Mouse (Mus musculus) hindbrain, postnatal 0 days (tissue): ENCODE measurements around the gene Sh3tc1. TPM values are rescaled to one million over a fixed set of nuclear protein-coding genes. Genes with fewer than 3 reads are reported as not detected.
A peak's percentile ranks its signal among the peaks of the same experiment; 100 is the strongest.

Source experiments
- ATAC-seq: fragments of 200-750 bp; cut with Nextera tagmentation; 2 replicates; pipeline ENCODE4 v1.8.0; 2017; ENCODE audit warnings: mild to moderate bottlenecking, moderate TSS enrichment, moderate library complexity
- DNase-seq: peaks from one replicate; pipeline ENCODE4 v3.0.0-alpha.2; 2015; ENCODE audit warnings: low spot score
- H3K27ac ChIP-seq: fragments of 300-500 bp; sonication (generic); 2 replicates; pipeline ENCODE4 v1.5.1; 2014; ENCODE audit warnings: mild to moderate bottlenecking
- H3K27me3 ChIP-seq: fragments of 300-500 bp; sonication (generic); 2 replicates; pipeline ENCODE4 v1.6.1; 2014; ENCODE audit warnings: low read length, mixed read lengths; ENCODE audit not compliant: insufficient read depth
- H3K36me3 ChIP-seq: fragments of 300-500 bp; sonication (generic); 2 replicates; pipeline ENCODE4 v1.6.1; 2014; ENCODE audit warnings: low read length, mixed read lengths; ENCODE audit not compliant: insufficient read depth
- H3K4me1 ChIP-seq: fragments of 300-500 bp; sonication (generic); 2 replicates; pipeline ENCODE4 v1.6.1; 2014; ENCODE audit warnings: antibody characterized with exemption, low read length, mixed read lengths; ENCODE audit not compliant: insufficient read depth
- H3K4me2 ChIP-seq: fragments of 300-500 bp; sonication (generic); 2 replicates; pipeline ENCODE4 v1.6.1; 2014; ENCODE audit warnings: low read depth, mild to moderate bottlenecking, low read length, moderate library complexity, mixed read lengths
- H3K4me3 ChIP-seq: fragments of 300-500 bp; sonication (generic); 2 replicates; pipeline ENCODE4 v1.5.1; 2014; ENCODE audit warnings: low read length
- H3K9ac ChIP-seq: fragments of 300-500 bp; sonication (generic); replicated peaks from 2 replicates; pipeline ENCODE4 v1.6.1; 2014; ENCODE audit warnings: mild to moderate bottlenecking, low read length, moderate library complexity, mixed read lengths
- H3K9me3 ChIP-seq: fragments of 300-500 bp; sonication (generic); 2 replicates; pipeline ENCODE4 v1.6.1; 2016; ENCODE audit warnings: low read length, mixed read lengths
- CTCF ChIP-seq: IDR thresholded peaks from 2 replicates; pipeline ENCODE4 v1.5.1; 2016; ENCODE audit warnings: antibody characterized with exemption, control low read depth, low read depth
- WGBS: fragments of 180-500 bp; shearing (Covaris S2); extraction: QIAGEN DNeasy Blood & Tissue Kit; methylation state at CpG from one replicate; pipeline ENCODE4 v1.1.7; 2014; 5-methylcytosine and 5-hydroxymethylcytosine counted together
- polyA plus RNA-seq: library from polyadenylated mRNA; unstranded; fragments of >200 nt; fragmentation: Nextera tagmentation; extraction: Ambion mirVana; gene quantifications from 2 replicates; pipeline ENCODE4 v1.2.1, GENCODE M21; 2015
- total RNA-seq: library from RNA; depleted of rRNA; stranded (reverse); fragments of >200 nt; gene quantifications from 2 replicates; pipeline ENCODE4 v1.2.3, GENCODE M21; 2014

Gene Sh3tc1
- total and polyA plus RNA-seq, 2 experiments from 2014 or later = 2.0 to 4.1 TPM

GRCm38 (mm10) chr5:35690485-35691165, 49.2 kb downstream of the Sh3tc1 start:
- H3K4me3 ChIP-seq = no peak overlapping the region
- no peaks in the 10 kb centered on the region for H3K9me3 ChIP-seq
- no peak for ATAC-seq
- no peak overlapping the region for H3K4me2 ChIP-seq
- 68% methylated on average over 8 of the region's 8 CpGs for WGBS
- H3K27me3 ChIP-seq = no peaks in the 10 kb centered on the region
- no peaks in the 10 kb centered on the region for H3K36me3 ChIP-seq
- no peak for TF ChIP-seq CTCF
- H3K27ac ChIP-seq = no peak overlapping the region
- no peak for DNase-seq
- H3K9ac ChIP-seq = no peak overlapping the region
- H3K4me1 ChIP-seq = 0 out of 2 replicates have a peak, but pooled peaks cover 4% of the 10 kb centered on the region

- Histone ChIP-seq H3K36me3 (no peaks in the 10 kb centered on the region), H3K9ac (no peak overlapping the region), H3K4me2 (no peak overlapping the region), H3K4me1 (0 out of 2 replicates have a peak, but pooled peaks cover 4% of the 10 kb centered on the region), H3K27me3 (no peaks in the 10 kb centered on the region), H3K9me3 (no peaks in the 10 kb centered on the region), H3K4me3 (no peak overlapping the region), H3K27ac (no peak overlapping the region)
- ATAC-seq (no peak), DNase-seq (no peak)
- TF ChIP-seq CTCF = no peak
Measured at GRCm38 (mm10) chr5:35689374-35689773, 50.4 kb downstream of the Sh3tc1 start.

- ATAC-seq = no peak
Measured at GRCm38 (mm10) chr5:35688851-35689250, 50.9 kb downstream of the Sh3tc1 start.

GRCm38 (mm10) chr5:35687098-35687497, 52.7 kb downstream of the Sh3tc1 start:
- no peak overlapping the region for H3K4me2 ChIP-seq
- H3K27ac ChIP-seq = peak overlapping the region; percentile 4; the same call in 1 of the 2 replicates
- no peak overlapping the region for H3K9ac ChIP-seq
- DNase-seq (peak; percentile 34), ATAC-seq (peak; percentile 39; the same call in 1 of the 2 replicates)
- no peaks in the 10 kb centered on the region for H3K36me3 ChIP-seq
- WGBS = 53% methylated on average over 5 of the region's 5 CpGs
- 0 out of 2 replicates have a peak, but pooled peaks cover 4% of the 10 kb centered on the region for H3K4me1 ChIP-seq
- no peaks in the 10 kb centered on the region for H3K9me3 ChIP-seq
- no peaks in the 10 kb centered on the region for H3K27me3 ChIP-seq
- no peak for TF ChIP-seq CTCF
- no peak overlapping the region for H3K4me3 ChIP-seq

More at GRCm38 (mm10) chr5:35688851-35689250, 50.9 kb downstream of the Sh3tc1 start:
- Histone ChIP-seq H3K27me3 (no peaks in the 10 kb centered on the region), H3K9me3 (no peaks in the 10 kb centered on the region), H3K4me3 (no peak overlapping the region), H3K4me1 (0 out of 2 replicates have a peak, but pooled peaks cover 4% of the 10 kb centered on the region), H3K4me2 (no peak overlapping the region), H3K9ac (no peak overlapping the region), H3K27ac (no peak overlapping the region), H3K36me3 (no peaks in the 10 kb centered on the region)
- 80% methylated on average over 2 of the region's 2 CpGs for WGBS
- DNase-seq = no peak
- no peak for TF ChIP-seq CTCF

GRCm38 (mm10) chr5:35686336-35686735, 53.5 kb downstream of the Sh3tc1 start:
- no peak for ATAC-seq
- H3K9me3 ChIP-seq = no peaks in the 10 kb centered on the region
- H3K4me3 ChIP-seq = no peak overlapping the region
- H3K9ac ChIP-seq = no peak overlapping the region
- H3K36me3 ChIP-seq = no peaks in the 10 kb centered on the region
- 58% methylated on average over 4 of the region's 4 CpGs for WGBS
- no peaks in the 10 kb centered on the region for H3K27me3 ChIP-seq
- no peak for DNase-seq
- no peak overlapping the region for H3K27ac ChIP-seq
- 0 out of 2 replicates have a peak, but pooled peaks cover 4% of the 10 kb centered on the region for H3K4me1 ChIP-seq
- TF ChIP-seq CTCF = no peak
- no peak overlapping the region for H3K4me2 ChIP-seq

- ATAC-seq = no peak
Measured at GRCm38 (mm10) chr5:35685079-35685478, 54.7 kb downstream of the Sh3tc1 start.

GRCm38 (mm10) chr5:35680958-35681357, 58.8 kb downstream of the Sh3tc1 start:
- H3K9me3 ChIP-seq = no peaks in the 10 kb centered on the region
- H3K36me3 ChIP-seq = no peaks in the 10 kb centered on the region
- TF ChIP-seq CTCF = peak; percentile 78
- H3K27me3 ChIP-seq = peaks cover 26% of the 10 kb centered on the region
- H3K4me2 ChIP-seq = no peak overlapping the region
- H3K27ac ChIP-seq = no peak overlapping the region
- no peak overlapping the region for H3K4me3 ChIP-seq
- 59% methylated on average over 2 of the region's 2 CpGs for WGBS
- DNase-seq (peak; percentile 59), ATAC-seq (peak; percentile 52; the same call in 1 of the 2 replicates)
- no peak overlapping the region for H3K9ac ChIP-seq
- H3K4me1 ChIP-seq = 0 out of 2 replicates have a peak, but pooled peaks cover 4% of the 10 kb centered on the region

More at GRCm38 (mm10) chr5:35685079-35685478, 54.7 kb downstream of the Sh3tc1 start:
- 73% methylated on average over 3 of the region's 3 CpGs for WGBS
- H3K4me3 ChIP-seq = no peak overlapping the region
- no peak overlapping the region for H3K27ac ChIP-seq
- no peaks in the 10 kb centered on the region for H3K9me3 ChIP-seq
- H3K9ac ChIP-seq = no peak overlapping the region
- 0 out of 2 replicates have a peak, but pooled peaks cover 3% of the 10 kb centered on the region for H3K27me3 ChIP-seq
- no peak overlapping the region for H3K4me2 ChIP-seq
- DNase-seq = no peak
- no peaks in the 10 kb centered on the region for H3K4me1 ChIP-seq
- no peak for TF ChIP-seq CTCF
- no peaks in the 10 kb centered on the region for H3K36me3 ChIP-seq
